Mouse (Mus musculus) bone marrow macrophage, adult 2 months (primary cell): ENCODE measurements around the gene Rpl9. TPM values are rescaled to one million over a fixed set of nuclear protein-coding genes. Genes with fewer than 3 reads are reported as not detected.

ENCODE experiments used
- H3K27ac ChIP-seq: 2 replicates; pipeline ENCODE4 v1.5.1; 2012; ENCODE audit warnings: low read depth, low read length; ENCODE audit not compliant: insufficient read depth
- H3K4me1 ChIP-seq: 2 replicates; pipeline ENCODE4 v1.6.1; 2012; ENCODE audit warnings: low read length; ENCODE audit not compliant: control insufficient read depth, insufficient read depth
- H3K4me3 ChIP-seq: 2 replicates; pipeline ENCODE4 v1.5.1; 2012; ENCODE audit warnings: mild to moderate bottlenecking, low read length, moderate library complexity; ENCODE audit not compliant: insufficient read depth
- CTCF ChIP-seq: IDR thresholded peaks from 2 replicates; pipeline ENCODE4 v1.5.1; 2012; ENCODE audit warnings: low read depth, mild to moderate bottlenecking, low read length, moderate library complexity
- POLR2A ChIP-seq: IDR thresholded peaks from 2 replicates; pipeline ENCODE4 v1.6.1; 2012; ENCODE audit warnings: mild to moderate bottlenecking, low read depth, low read length, borderline replicate concordance
- polyA plus RNA-seq: library from polyadenylated mRNA; stranded (reverse); fragments of >200 nt; gene quantifications from 2 replicates; pipeline ENCODE4 v1.2.4, GENCODE M21; 2012; ENCODE audit not compliant: missing spikeins, insufficient read depth, insufficient read length

Rpl9 gene
- polyA plus RNA-seq: 591 and 651 TPM in 2 replicates

DNA sequence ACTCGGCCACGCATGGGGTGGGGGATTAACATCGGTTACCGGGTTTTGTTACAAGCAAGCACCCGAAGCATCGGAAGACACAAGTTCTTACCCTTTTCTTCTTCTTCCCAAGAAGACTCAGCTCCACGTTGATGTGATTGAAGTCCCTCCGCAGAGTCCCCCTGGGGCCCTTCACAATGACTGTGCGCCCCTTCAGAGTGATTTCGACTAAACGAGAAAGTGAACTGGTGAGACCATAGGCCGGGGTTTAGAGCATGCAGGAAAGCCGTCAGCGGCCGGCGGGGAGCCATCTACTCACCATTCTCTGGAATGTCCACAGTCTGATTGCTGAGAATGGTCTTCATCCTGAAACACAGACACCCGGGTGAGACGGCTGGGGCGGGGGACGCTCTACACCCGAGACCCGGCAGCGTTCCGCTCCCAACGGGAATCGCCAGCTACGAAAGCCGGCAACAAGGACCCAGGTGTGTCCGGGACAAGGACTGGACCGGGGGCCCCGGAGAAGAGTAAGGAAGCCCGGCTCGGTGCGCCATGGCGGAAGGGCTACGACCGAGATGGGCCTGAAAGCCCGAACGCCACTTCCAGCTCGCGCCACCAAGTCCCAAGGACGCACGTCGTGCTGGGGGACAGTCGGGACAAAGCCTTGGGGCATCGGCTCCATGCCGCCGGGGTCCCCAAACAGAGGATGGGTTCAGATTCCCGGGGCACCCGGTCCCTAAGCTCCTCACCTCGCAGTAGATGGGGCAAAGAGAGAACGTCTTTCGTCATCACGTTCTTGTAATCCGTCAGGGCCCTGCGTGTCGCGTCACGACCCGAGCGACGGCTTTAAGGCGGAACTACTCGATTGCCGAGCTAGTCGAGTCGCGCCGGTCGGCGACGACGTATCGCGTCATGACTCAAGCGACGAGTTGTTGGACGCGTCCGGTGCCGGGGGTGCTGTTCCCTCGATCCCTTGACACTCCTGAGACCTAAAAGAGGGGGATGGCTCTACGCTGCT, at the start of gene Rpl9, which contains the start of gene Lias:
Rpl9 (minus strand) TSS at position 797 of the 997 bp plus-strand sequence.
Lias (plus strand) TSS at position 850 of the 997 bp plus-strand sequence.
- H3K27ac ChIP-seq: peak within 1 kb of the TSS; percentile 77
- TF ChIP-seq POLR2A: peak; percentile 66; the same call in 1 of the 2 replicates
- TF ChIP-seq CTCF: no peak
- H3K4me1 ChIP-seq: peaks cover 9% of the 10 kb centered on the region; the same call in 1 of the 2 replicates
- peak within 1 kb of the TSS; percentile 89 for H3K4me3 ChIP-seq

DNA sequence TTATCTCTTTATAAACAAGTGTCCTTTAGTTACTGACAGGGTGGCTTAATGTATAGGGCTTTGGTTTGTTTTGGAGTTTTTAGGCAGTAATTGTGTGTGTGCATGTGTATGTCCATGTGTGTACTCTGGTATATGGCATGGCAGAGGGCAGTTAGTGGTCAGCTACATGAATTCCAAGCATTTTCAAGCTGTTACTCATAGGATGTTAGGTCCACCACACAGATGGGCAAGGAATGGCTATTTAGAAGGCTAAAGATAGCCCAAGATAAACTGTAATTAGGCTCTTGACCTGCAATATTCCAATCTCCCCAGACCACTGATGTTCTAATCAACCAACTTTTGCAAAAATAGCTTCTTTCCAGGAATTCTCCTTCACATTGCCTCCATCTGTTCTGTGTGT, 46.8 kb upstream of the Rpl9 start:
- no peak overlapping the region for H3K4me3 ChIP-seq
- no peak overlapping the region for H3K27ac ChIP-seq
- no peak for TF ChIP-seq POLR2A
- no peak for TF ChIP-seq CTCF
- peaks cover 24% of the 10 kb centered on the region for H3K4me1 ChIP-seq

DNA sequence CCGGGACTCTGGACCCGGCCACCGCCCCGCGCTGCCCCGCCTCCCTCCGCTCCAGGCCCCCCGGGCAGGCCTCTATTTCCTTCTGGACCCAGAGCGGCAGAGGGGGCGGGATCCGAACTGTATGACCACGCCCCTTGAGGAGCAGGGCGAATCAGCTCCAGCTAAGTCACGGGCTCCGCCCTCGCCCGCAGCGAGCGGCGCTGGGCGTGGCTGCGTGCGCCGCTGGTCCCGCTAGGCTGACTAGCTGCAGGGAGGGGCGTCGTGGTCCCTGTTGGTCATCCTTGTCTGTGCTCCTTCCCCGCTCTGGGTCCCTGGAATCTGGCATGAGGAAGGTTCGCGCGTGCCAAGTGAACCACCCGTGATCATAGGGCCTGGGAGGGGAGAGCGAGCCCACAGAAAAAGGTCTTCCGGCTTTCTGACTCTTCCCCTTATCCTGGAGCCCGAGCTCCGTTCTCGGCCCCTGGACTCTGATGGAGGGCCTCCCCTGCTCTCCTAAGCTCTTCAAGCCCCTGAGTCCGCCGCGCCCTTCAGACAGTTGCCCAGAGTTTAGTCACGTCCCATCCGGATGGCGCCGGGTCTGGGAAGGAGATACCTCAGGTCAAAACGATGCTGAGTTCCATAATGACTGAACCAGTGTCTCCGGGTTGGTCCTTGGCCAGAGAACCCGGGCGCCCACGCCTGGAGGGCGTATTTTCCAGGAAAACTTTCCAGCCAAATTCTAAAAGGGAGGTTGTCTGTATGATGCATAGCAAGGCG, 44.7 kb upstream of the Rpl9 start, which contains the start of gene Ugdh:
Ugdh (minus strand) TSS at position 144 of the 756 bp plus-strand sequence.
- Histone ChIP-seq H3K4me1 (peaks cover 20% of the 10 kb centered on the region), H3K27ac (peak within 1 kb of the TSS; percentile 69), H3K4me3 (peak within 1 kb of the TSS; percentile 89)
- peak; percentile 64; the same call in 1 of the 2 replicates for TF ChIP-seq POLR2A
- TF ChIP-seq CTCF: no peak

DNA sequence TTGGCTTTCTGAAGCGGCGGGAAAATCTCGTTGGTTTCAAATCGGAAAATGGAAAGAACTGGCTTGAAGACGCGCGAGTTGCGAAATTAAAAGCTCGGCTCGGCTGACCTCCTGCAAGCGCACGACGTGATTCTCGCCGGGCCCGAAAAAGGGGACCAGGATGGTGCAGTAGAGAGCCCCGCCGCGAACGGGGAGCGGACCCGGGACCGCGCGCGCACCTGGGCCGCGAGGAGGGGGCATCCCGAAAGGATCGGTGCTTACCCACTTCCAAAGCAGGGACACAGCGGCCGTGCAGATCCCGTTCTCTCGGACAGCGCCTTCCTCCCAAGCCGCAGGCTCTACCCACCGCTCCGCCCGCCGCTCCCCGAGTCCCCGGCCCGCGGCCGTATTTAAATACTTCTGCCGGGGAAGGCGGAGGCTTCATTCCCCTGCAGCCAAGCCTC, 44.1 kb upstream of the Rpl9 start:
- Histone ChIP-seq H3K27ac (peak overlapping the region; percentile 31), H3K4me3 (peak overlapping the region; percentile 89), H3K4me1 (peaks cover 15% of the 10 kb centered on the region)
- TF ChIP-seq POLR2A (peak; percentile 71; the same call in 1 of the 2 replicates), CTCF (no peak)

DNA sequence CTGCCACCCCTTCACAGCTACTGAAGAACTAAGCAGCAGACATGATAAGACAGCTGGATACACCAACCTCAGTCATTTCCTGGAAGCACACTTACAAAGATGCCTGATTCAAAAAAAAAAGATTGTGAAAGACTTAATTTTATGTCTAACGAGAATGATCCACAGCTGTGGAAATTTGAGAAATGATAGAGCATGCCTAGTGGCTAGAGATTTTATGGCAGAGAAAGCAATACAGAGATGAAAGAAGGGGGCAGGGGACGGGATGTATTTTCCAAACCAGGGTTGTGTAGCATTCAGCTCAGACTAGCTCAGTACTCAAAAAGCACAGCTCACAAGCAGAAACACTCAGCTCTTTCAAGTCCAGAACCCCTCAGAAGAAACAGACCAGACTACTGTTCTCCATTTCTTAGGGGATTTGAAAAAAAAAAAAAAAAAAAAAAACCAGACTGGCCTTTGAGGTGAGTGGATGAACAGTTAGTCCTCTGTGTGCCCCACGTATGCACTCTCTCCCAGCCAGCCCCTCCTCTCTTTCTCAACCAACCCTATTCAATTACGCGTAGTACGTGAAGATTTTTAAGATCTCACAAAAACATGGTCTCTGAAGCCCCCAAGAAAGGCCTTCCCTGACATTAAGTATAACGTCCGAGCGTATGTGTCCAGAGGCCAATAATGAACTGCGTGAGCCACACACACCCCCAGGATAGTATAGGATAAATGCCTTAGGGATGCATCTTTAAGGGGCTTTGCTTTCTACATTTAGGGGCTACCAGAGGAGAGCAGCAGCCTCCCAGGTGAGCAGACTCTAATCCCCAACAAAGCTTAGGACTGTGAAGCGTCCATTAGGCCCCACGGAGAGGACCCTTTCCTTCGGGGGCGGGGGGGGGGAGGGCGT, 43.5 kb upstream of the Rpl9 start:
- Histone ChIP-seq H3K27ac (no peak overlapping the region), H3K4me1 (peaks cover 9% of the 10 kb centered on the region), H3K4me3 (peak overlapping the region; percentile 89)
- TF ChIP-seq POLR2A (no peak), CTCF (no peak)

DNA sequence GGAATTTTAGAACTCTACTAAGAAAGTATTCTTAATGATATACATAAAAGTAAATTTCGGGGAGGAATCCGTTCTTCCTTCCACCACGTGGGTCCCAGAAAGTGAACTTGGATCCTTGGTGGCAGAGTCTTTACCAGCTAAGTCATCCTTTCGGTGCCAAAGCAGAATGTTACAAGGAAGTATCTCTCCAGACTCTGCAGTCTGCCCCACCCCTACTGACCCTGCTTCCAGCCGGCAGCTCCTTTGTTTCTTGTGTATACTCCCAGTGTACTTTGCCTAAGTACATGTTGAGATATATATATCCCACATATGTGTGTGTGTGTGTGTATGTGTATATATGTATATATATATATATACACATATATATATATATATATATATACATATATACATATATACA, 38.2 kb upstream of the Rpl9 start:
- no peak overlapping the region for H3K27ac ChIP-seq
- no peak overlapping the region for H3K4me3 ChIP-seq
- H3K4me1 ChIP-seq: peaks cover 19% of the 10 kb centered on the region
- TF ChIP-seq POLR2A (no peak), CTCF (no peak)

DNA sequence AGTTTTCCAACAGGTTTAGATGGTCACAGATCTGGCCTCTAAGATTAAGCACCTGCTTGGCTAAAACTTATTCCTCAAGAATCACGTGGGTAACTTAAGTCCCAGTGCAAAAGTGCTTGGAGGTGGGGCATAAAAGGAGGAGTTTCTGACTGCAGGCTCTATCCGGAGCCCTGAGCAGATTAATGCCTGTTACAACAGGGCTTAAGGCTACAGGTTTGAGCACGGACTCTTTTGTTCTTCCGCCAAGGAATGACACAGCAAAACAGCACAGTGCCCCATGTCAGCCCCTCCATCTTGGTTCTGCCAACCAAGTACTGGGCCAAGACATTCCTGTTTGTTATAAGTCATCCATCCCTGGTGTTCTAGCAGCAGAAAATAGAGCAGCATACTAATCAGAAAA, 37.1 kb upstream of the Rpl9 start:
- Histone ChIP-seq H3K4me1 (peaks cover 17% of the 10 kb centered on the region), H3K4me3 (no peak overlapping the region), H3K27ac (no peak overlapping the region)
- TF ChIP-seq CTCF: no peak
- no peak for TF ChIP-seq POLR2A

DNA sequence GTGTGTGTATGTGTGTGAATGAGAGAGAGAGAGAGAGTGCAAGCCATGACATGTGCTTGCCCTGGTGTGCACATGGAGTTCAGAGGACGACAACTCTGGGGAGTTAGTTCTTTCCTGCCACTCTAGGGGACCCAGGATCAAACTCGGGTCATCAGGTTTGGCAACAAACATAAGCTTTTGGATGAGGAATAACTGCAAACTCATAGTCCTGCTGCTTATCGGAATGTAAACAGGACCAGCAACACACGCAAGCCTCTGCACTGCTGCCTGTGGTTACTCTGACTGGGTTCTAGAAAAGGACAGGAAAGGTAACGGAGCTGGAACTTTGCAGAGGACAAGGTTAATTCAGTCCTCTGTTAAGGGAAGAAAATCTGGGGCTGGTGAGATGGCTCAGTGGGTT, 34.0 kb upstream of the Rpl9 start:
- H3K4me3 ChIP-seq: no peak overlapping the region
- H3K27ac ChIP-seq: no peak overlapping the region
- TF ChIP-seq POLR2A: no peak
- no peak for TF ChIP-seq CTCF
- H3K4me1 ChIP-seq: peaks cover 17% of the 10 kb centered on the region

DNA sequence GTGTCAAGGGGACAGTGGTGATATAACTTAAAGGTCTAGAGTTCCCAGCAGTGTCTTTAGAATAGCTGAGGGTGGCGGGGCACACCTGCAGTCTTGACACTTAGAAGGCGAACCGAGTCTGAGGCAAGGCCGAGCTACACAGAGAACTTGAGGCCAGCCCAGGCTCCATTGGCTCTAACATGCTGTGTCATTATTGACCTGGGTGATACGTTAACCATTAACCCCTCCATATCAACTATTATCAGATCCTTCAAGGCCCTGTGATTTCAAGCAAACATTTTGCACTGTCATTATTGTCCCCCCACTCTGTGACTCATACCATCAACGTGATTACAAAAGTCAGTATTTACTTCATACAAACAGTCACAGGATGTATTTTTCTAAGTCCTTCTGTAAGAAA, 33.0 kb upstream of the Rpl9 start:
- no peak overlapping the region for H3K27ac ChIP-seq
- TF ChIP-seq CTCF (no peak), POLR2A (no peak)
- H3K4me3 ChIP-seq: no peak overlapping the region
- peaks cover 14% of the 10 kb centered on the region for H3K4me1 ChIP-seq
